Mouse (Mus musculus): ENCODE results near the gene Acacb.
A peak's percentile ranks its signal among the peaks of the same experiment; 100 is the strongest.

Gene Acacb

GRCm38 (mm10) chr5:114176548-114177400 lies 30.4 kb downstream of the Acacb start:
- no peak for DNase-seq (ENCODE audit: low spot score in 2 of 2)

GRCm38 (mm10) chr5:114177966-114178719 lies 31.8 kb downstream of the Acacb start:
- DNase-seq (ENCODE audit: low spot score in 2 of 2): no peak

- no peak for DNase-seq (ENCODE audit: low spot score in 2 of 2)
These were observed 33.2 kb downstream of the Acacb start for GRCm38 (mm10) chr5:114179541-114179940.

GRCm38 (mm10) chr5:114183493-114183892 lies 37.2 kb downstream of the Acacb start:
- no peak for DNase-seq (ENCODE audit: low spot score in 2 of 2)

DNA sequence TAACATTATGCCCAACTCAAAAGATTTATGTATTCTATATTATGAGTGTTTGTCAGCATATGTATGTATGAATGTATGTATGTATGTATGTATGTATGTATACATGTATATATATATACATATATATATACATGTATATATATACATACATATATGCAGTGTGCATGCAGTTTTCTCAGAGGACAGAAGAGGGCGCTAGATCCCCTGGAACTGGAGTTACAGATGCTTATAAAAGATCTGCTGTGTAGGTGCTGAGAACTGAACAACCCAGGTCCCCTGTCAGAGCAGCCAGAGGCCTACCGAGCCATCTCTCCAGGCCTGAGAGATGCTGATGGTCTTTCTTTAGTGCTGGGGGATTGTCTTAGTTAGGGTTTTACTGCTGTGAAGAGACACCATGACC lies 40.8 kb downstream of the Acacb start:
- no peak for DNase-seq (ENCODE audit: low spot score in 2 of 2)

- DNase-seq (ENCODE audit: low spot score in 2 of 2): no peak
These were observed 42.6 kb downstream of the Acacb start for GRCm38 (mm10) chr5:114188900-114189464.

GRCm38 (mm10) chr5:114194161-114194560 lies 47.8 kb downstream of the Acacb start:
- DNase-seq (ENCODE audit: low spot score in 2 of 2): no peak

DNA sequence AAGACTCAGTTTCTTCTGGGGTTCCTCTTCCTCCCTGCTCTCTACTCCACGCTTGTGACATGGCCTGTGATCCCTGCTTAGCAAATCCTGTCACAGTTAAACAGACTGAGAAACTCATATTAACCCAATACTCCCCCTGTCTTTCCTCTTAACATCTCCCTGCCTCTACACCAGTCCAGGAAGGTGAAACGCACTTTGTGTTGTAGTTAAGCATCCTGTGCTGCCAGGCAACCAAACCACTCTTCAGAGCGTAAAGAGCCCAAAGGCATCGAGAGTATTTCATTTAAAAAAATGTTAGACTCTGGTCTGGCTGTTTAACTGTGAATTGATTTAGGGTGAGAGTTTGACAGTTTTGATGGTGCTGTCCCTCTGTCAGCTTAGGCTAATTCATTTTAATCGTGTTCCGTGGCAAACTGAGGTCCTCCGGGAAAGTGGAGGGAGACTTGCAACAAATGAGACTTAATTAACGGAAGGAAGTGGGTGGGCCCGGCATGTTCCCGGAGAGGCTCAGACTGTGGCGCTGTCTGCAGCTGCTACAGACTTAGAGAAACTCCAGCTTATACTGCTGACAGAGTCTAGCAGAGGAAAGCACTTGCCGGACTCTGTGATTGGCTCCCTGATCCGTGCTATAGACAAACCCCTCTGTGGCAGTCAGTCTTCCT lies 52.9 kb downstream of the Acacb start:
- DNase-seq (ENCODE audit: low spot score in 2 of 2): no peak

- DNase-seq (ENCODE audit: low spot score in 2 of 2): no peak
These were observed 59.8 kb downstream of the Acacb start for GRCm38 (mm10) chr5:114206158-114206557.

- peak; percentile 87 to 90 for DNase-seq (ENCODE audit: low spot score in 2 of 2)
These were observed 66.8 kb downstream of the Acacb start for GRCm38 (mm10) chr5:114213183-114213582.

DNA sequence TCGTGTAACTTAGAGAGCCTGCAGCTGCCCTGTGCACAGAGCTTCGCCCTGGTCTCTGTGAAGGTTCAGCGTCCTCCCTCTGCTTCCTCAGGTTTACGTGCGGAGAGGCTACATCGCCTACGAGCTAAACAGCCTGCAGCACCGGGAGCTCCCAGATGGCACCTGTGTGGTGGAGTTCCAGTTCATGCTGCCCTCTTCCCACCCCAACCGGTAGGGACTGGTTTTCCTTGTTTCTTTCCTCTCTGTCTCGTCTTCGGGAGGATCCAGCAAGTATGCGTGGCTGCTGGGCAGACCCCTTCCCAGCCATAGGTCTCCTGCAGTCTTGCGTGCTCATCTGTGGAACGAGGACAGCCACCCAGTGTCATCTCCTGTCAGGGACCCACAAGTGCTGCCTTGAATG lies 72.4 kb downstream of the Acacb start:
- no peak for DNase-seq (ENCODE audit: low spot score in 2 of 2)

DNA sequence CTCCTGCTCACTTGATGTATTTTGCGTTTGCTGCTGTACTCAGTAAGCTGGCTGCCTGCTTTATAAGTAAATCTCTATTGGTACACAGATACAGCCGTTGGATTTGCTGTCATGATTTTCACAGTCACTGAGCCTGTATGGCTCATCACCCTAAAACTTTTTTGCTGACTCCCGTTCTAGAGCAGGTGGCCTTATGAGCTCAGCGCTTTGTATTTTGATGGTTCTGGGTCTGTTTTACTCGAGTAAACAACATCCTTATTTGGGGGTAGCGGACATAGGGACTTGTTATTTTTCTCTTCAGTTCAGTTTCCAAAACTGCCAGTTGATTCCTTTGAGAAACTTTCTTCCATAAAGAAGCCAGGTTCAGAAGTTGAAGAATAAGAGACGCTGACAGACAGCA lies 79.7 kb downstream of the Acacb start:
- DNase-seq (ENCODE audit: low spot score in 2 of 2): no peak

DNA sequence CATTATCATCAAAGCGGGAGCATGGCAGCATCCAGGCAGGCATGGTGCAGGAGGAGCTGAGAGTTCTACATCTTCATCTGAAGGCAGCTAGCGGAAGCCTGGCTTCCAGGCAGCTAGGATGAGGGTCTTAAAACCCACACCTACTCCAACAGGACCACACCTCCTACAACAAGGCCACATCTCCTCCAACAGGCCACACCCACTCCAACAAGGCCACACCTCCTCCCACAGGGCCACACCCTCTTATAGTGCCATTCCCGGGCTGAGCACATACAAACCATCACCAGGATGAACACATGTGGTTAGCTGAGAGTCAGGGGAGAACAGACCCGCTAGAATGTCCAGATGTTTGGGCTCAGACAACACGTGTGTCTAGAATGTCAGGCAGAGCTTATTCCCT lies 82.6 kb downstream of the Acacb start:
- DNase-seq (ENCODE audit: low spot score in 2 of 2): no peak

DNA sequence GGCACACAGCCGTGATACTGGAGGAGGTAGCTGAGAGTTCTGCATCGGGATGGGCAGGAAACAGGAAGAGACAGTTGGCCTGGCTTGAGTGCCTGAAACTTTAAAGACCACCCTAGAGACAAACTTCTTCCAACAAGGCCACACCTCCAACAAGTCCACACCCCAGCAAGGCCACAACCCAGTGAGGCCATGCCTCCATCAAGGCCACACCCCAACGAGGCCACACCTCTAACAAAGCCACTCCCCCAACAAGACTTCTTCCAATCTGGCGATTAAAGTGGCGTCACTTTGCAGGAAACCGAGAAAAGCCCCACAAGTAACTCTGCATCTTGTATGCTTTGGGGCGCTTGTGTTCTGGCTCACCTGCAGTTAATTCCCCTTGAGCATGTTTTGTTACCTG lies 92.6 kb downstream of the Acacb start:
- no peak for DNase-seq (ENCODE audit: low spot score in 2 of 2)

DNA sequence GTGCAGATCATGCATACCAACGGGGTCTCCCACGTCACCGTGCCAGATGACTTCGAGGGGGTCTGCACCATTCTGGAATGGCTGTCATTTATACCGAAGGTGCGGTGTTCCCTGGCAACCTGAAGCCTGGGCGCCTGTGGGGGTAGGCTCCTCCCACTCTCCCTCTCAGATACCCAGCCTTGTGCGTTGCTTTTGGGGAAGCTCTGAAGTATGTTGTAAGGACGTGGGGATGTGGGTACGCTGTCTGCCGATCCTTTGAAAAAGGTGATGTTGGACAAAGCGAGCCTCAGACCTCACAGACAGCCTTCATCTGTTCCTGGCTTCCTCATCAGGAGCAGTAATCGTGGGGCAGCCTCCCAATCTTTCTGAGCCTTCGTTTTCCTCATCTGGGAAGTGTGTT lies 93.4 kb downstream of the Acacb start:
- no peak for DNase-seq (ENCODE audit: low spot score in 2 of 2)

DNA sequence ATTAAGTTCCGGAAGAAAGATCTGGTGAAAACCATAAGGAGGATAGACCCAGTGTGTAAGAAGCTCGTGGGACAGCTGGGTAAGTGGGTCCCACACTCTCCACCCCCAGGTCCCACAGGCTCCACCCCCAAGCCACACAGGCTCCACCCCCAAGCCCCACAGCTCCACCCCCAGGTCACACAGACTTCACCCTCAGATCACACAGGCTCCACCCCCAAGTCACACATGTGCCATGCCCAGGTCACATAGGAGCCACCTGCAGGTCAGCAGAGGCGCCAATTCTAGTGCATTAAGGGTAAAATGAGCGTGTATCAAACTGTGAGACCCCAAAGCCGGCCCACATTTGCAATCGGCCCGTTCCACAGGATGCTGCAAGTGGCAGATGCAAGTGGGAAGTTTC lies 100.1 kb downstream of the Acacb start:
- no peak for DNase-seq (ENCODE audit: low spot score in 2 of 2)

- DNase-seq (ENCODE audit: low spot score in 2 of 2): peak; percentile 54 to 82
These were observed 101.8 kb downstream of the Acacb start for GRCm38 (mm10) chr5:114248174-114248589.

GRCm38 (mm10) chr5:114259495-114259894 lies 113.2 kb downstream of the Acacb start:
- DNase-seq (ENCODE audit: low spot score in 2 of 2): no peak

DNA sequence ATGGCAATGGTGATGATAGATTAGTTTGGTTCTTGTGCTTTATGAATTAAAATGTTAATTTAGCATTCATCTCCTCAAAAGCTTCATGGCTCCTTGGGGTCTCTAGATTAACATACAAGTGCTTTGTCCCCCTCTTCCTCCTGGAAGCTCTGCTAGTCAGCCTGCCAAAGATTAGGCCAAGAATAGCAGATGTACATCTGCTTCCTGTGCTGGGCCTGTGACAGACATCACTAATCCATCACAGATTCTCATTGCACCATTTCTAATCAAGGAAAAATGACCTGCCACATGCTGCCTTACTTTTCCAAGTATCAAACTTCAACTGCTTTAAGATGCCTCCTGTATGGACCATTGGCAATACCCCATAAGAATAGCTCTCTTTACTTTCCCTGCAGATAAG lies 115.2 kb downstream of the Acacb start:
- DNase-seq (ENCODE audit: low spot score in 2 of 2): no peak

GRCm38 (mm10) chr5:114264030-114264459 lies 117.7 kb downstream of the Acacb start:
- DNase-seq (ENCODE audit: low spot score in 2 of 2): no peak

GRCm38 (mm10) chr5:114264791-114265190 lies 118.5 kb downstream of the Acacb start:
- DNase-seq (ENCODE audit: low spot score in 2 of 2): no peak

GRCm38 (mm10) chr5:114268646-114269045 lies 122.3 kb downstream of the Acacb start:
- DNase-seq (ENCODE audit: low spot score in 2 of 2): no peak

Data from spleen, postnatal 4 days (tissue).